Mouse (Mus musculus): ENCODE results near the gene Prkaa1. TPM values are rescaled to one million over a fixed set of nuclear protein-coding genes. Genes with fewer than 3 reads are reported as not detected.
"Not testable (repeated sequence)": the region's sequence is repeated elsewhere in the genome, so short reads cannot be mapped to it uniquely, and the experiment has no call there.

Gene Prkaa1
- polyA plus RNA-seq, 1 experiment from 2014 or later: 12.9 TPM

DNA sequence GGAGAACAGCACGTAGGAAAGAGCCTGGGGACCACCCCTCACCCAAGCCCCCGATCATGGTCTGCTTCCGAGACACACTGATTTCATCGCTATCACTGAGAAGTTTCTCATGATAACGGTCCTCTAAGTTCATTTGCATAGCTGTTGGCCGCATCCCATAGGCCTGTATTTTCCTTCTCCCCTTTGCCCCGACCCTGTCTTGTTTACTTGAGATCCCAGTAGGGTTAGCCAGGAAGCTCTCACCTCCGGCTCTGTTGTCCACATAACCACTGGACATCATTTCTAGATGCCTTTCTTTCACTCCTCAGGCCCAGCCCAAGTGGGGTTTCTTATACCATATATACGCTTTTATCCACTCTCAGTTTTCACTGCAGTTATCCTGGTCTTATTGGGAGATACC is 51.3 kb downstream of the Prkaa1 start:
- ATAC-seq: no peak
- no peaks in the 10 kb centered on the region for H3K9me3 ChIP-seq (replicated peaks; ENCODE audit: control insufficient read depth, low read length, poor library complexity, severe bottlenecking)
- H3K4me3 ChIP-seq (ENCODE audit: low read depth, low read length): no peak overlapping the region
- no peak overlapping the region for H3K9ac ChIP-seq (ENCODE audit: low read depth, low read length)
- no peak overlapping the region for H3K27ac ChIP-seq (ENCODE audit: low read length)
- 92% methylated on average over 9 of the region's 9 CpGs for WGBS
- peaks cover 5% of the 10 kb centered on the region; the same call in 1 of the 2 replicates for H3K36me3 ChIP-seq (ENCODE audit: control insufficient read depth, insufficient read depth, low read length)
- H3K4me2 ChIP-seq (ENCODE audit: low read length): no peak overlapping the region
- H3K27me3 ChIP-seq (ENCODE audit: control insufficient read depth, insufficient read depth, low read depth, low read length): no peaks in the 10 kb centered on the region
- no peaks in the 10 kb centered on the region for H3K4me1 ChIP-seq (ENCODE audit: control insufficient read depth, insufficient read depth, low read length)

GRCm38 (mm10) chr15:5195987-5196514 is 52.4 kb downstream of the Prkaa1 start:
- Histone ChIP-seq H3K27ac (ENCODE audit: low read length) (no peak overlapping the region), H3K36me3 (ENCODE audit: control insufficient read depth, insufficient read depth, low read length) (peaks cover 7% of the 10 kb centered on the region; the same call in 1 of the 2 replicates), H3K9ac (ENCODE audit: low read depth, low read length) (no peak overlapping the region), H3K4me1 (ENCODE audit: control insufficient read depth, insufficient read depth, low read length) (no peaks in the 10 kb centered on the region), H3K27me3 (ENCODE audit: control insufficient read depth, insufficient read depth, low read depth, low read length) (no peaks in the 10 kb centered on the region), H3K4me2 (ENCODE audit: low read length) (no peak overlapping the region), H3K9me3 (replicated peaks; ENCODE audit: control insufficient read depth, low read length, poor library complexity, severe bottlenecking) (no peaks in the 10 kb centered on the region), H3K4me3 (ENCODE audit: low read depth, low read length) (no peak overlapping the region)
- no peak for ATAC-seq
- 74% methylated on average over 4 of the region's 4 CpGs for WGBS

- Histone ChIP-seq H3K4me1 (ENCODE audit: control insufficient read depth, insufficient read depth, low read length) (no peaks in the 10 kb centered on the region), H3K27me3 (ENCODE audit: control insufficient read depth, insufficient read depth, low read depth, low read length) (no peaks in the 10 kb centered on the region), H3K4me3 (ENCODE audit: low read depth, low read length) (no peak overlapping the region), H3K36me3 (ENCODE audit: control insufficient read depth, insufficient read depth, low read length) (peaks cover 4% of the 10 kb centered on the region; the same call in 1 of the 2 replicates), H3K9ac (ENCODE audit: low read depth, low read length) (no peak overlapping the region), H3K27ac (ENCODE audit: low read length) (no peak overlapping the region), H3K4me2 (ENCODE audit: low read length) (no peak overlapping the region), H3K9me3 (replicated peaks; ENCODE audit: control insufficient read depth, low read length, poor library complexity, severe bottlenecking) (no peaks in the 10 kb centered on the region)
- WGBS: 58% methylated on average over 4 of the region's 4 CpGs
- no peak for ATAC-seq
Observed at GRCm38 (mm10) chr15:5196691-5197090, 53.0 kb downstream of the Prkaa1 start.

GRCm38 (mm10) chr15:5205222-5205621 is 61.6 kb downstream of the Prkaa1 start:
- 90% methylated on average over 9 of the region's 9 CpGs for WGBS
- H3K9ac ChIP-seq (ENCODE audit: low read depth, low read length): no peak overlapping the region
- H3K4me1 ChIP-seq (ENCODE audit: control insufficient read depth, insufficient read depth, low read length): no peaks in the 10 kb centered on the region
- H3K36me3 ChIP-seq (ENCODE audit: control insufficient read depth, insufficient read depth, low read length): peaks cover 5% of the 10 kb centered on the region; the same call in 1 of the 2 replicates
- no peak for ATAC-seq
- no peak overlapping the region for H3K27ac ChIP-seq (ENCODE audit: low read length)
- H3K4me2 ChIP-seq (ENCODE audit: low read length): no peak overlapping the region
- no peaks in the 10 kb centered on the region for H3K27me3 ChIP-seq (ENCODE audit: control insufficient read depth, insufficient read depth, low read depth, low read length)
- H3K4me3 ChIP-seq (ENCODE audit: low read depth, low read length): no peak overlapping the region
- H3K9me3 ChIP-seq (replicated peaks; ENCODE audit: control insufficient read depth, low read length, poor library complexity, severe bottlenecking): no peaks in the 10 kb centered on the region

- no peaks in the 10 kb centered on the region for H3K4me1 ChIP-seq (ENCODE audit: control insufficient read depth, insufficient read depth, low read length)
- 96% methylated on average over 3 of the region's 3 CpGs for WGBS
- no peak overlapping the region for H3K4me2 ChIP-seq (ENCODE audit: low read length)
- no peak overlapping the region for H3K4me3 ChIP-seq (ENCODE audit: low read depth, low read length)
- no peak for ATAC-seq
- H3K9ac ChIP-seq (ENCODE audit: low read depth, low read length): no peak overlapping the region
- H3K36me3 ChIP-seq (ENCODE audit: control insufficient read depth, insufficient read depth, low read length): peaks cover 7% of the 10 kb centered on the region
- H3K27ac ChIP-seq (ENCODE audit: low read length): no peak overlapping the region
- H3K27me3 ChIP-seq (ENCODE audit: control insufficient read depth, insufficient read depth, low read depth, low read length): no peaks in the 10 kb centered on the region
- no peaks in the 10 kb centered on the region for H3K9me3 ChIP-seq (replicated peaks; ENCODE audit: control insufficient read depth, low read length, poor library complexity, severe bottlenecking)
Observed at GRCm38 (mm10) chr15:5209116-5209515, 65.5 kb downstream of the Prkaa1 start.

GRCm38 (mm10) chr15:5220491-5220890 is 76.8 kb downstream of the Prkaa1 start:
- 79% methylated on average over 6 of the region's 6 CpGs for WGBS
- Histone ChIP-seq H3K4me3 (ENCODE audit: low read depth, low read length) (no peak overlapping the region), H3K4me1 (ENCODE audit: control insufficient read depth, insufficient read depth, low read length) (no peaks in the 10 kb centered on the region), H3K27ac (ENCODE audit: low read length) (no peak overlapping the region), H3K9me3 (replicated peaks; ENCODE audit: control insufficient read depth, low read length, poor library complexity, severe bottlenecking) (no peaks in the 10 kb centered on the region), H3K36me3 (ENCODE audit: control insufficient read depth, insufficient read depth, low read length) (no peaks in the 10 kb centered on the region), H3K4me2 (ENCODE audit: low read length) (no peak overlapping the region), H3K9ac (ENCODE audit: low read depth, low read length) (no peak overlapping the region), H3K27me3 (ENCODE audit: control insufficient read depth, insufficient read depth, low read depth, low read length) (no peaks in the 10 kb centered on the region)
- ATAC-seq: no peak

DNA sequence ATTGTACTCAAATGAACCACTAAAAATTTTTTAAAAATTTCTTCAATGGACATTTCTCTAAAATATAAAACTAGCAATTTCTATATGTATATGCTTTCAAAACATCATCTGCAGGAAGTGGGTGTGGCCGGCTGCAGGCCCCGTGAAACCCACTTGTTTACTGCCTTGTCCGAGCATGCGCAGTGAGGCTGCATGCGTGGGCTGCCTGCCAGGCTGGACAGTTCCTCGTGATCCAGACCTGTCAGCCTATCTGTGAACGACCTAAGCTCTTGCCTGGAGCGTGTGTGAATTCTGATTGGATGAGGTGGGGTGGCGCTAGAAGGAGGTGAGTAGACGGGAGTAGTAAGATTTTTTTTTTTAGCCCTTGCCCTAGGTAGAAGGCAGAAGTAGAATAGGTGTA is 87.1 kb downstream of the Prkaa1 start:
- H3K4me2 ChIP-seq (ENCODE audit: low read length); H3K9me3 ChIP-seq (replicated peaks; ENCODE audit: control insufficient read depth, low read length, poor library complexity, severe bottlenecking); H3K9ac ChIP-seq (ENCODE audit: low read depth, low read length); H3K27ac ChIP-seq (ENCODE audit: low read length); ATAC-seq; H3K27me3 ChIP-seq (ENCODE audit: control insufficient read depth, insufficient read depth, low read depth, low read length); H3K4me1 ChIP-seq (ENCODE audit: control insufficient read depth, insufficient read depth, low read length); H3K36me3 ChIP-seq (ENCODE audit: control insufficient read depth, insufficient read depth, low read length); H3K4me3 ChIP-seq (ENCODE audit: low read depth, low read length): not testable (repeated sequence)
- WGBS: 90% methylated on average over 10 of the region's 10 CpGs

Other genes with a start within 250 kb of the Prkaa1 start
- gene Mroh2b, start 245.1 kb upstream of the Prkaa1 start, polyA plus RNA-seq (2015; fragmentation: Nextera tagmentation; extraction: Ambion mirVana): not detected in 2 replicates
- gene C7, start 80.1 kb upstream of the Prkaa1 start, polyA plus RNA-seq (2015; fragmentation: Nextera tagmentation; extraction: Ambion mirVana): 0.18 TPM in 1 of 2 replicates, not detected in the other
- gene Card6, start 35.3 kb upstream of the Prkaa1 start, polyA plus RNA-seq (2015; fragmentation: Nextera tagmentation; extraction: Ambion mirVana): 0.50 and 0.65 TPM in 2 replicates
- gene Rpl37, start 27.2 kb upstream of the Prkaa1 start, polyA plus RNA-seq (2015; fragmentation: Nextera tagmentation; extraction: Ambion mirVana): 257 and 300 TPM in 2 replicates
- gene Ttc33, start 41.7 kb downstream of the Prkaa1 start, polyA plus RNA-seq (2015; fragmentation: Nextera tagmentation; extraction: Ambion mirVana): 58.0 and 63.2 TPM in 2 replicates
- gene Ptger4, start 100.3 kb downstream of the Prkaa1 start, polyA plus RNA-seq (2015; fragmentation: Nextera tagmentation; extraction: Ambion mirVana): 1.1 and 1.6 TPM in 2 replicates

Measured in midbrain, embryonic 16.5 days (tissue).